Comparison of ENCODE assay signal across 22 mouse cellular contexts in genomic region chr9:69376982-69377653, GRCm38 (mm10). TPM values are rescaled to one million over a fixed set of nuclear protein-coding genes. Genes with fewer than 3 reads are reported as not detected.
DNase-seq lines count a peak whose midpoint lies in the region; ATAC-seq and TF ChIP-seq lines count a peak whose summit lies in the region.
"Had no signal": no experiment of that assay in that cellular context is flagged by ENCODE, and none has a peak within 500 bp of the region (broad histone marks: within the 10 kb centered on the region; RNA-seq: fewer than 3 reads in every experiment).

No protein-coding gene starts in this region.

- H3K27me3 ChIP-seq in kidney, postnatal 0 days (ENCODE audit: insufficient read depth, low read length) = no peaks in the 10 kb centered on the region
- H3K27me3 ChIP-seq in kidney, embryonic 16.5 days (ENCODE audit: insufficient read depth, low read length) = no peaks in the 10 kb centered on the region
- no peaks in the 10 kb centered on the region for H3K27me3 ChIP-seq in midbrain, postnatal 0 days (ENCODE audit: insufficient read depth, low read length)
- H3K27me3 ChIP-seq in midbrain, embryonic 14.5 days (ENCODE audit: control insufficient read depth, insufficient read depth, low read length) = no peaks in the 10 kb centered on the region
- no peaks in the 10 kb centered on the region for H3K27me3 ChIP-seq in splenic B cell, adult 2 months (ENCODE audit: control insufficient read depth, insufficient read depth, low read length, poor library complexity, severe bottlenecking)
- H3K27me3 ChIP-seq: embryonic facial prominence, embryonic 13.5 days; liver, embryonic 15.5 days; midbrain, embryonic 12.5 days; neural tube, embryonic 15.5 days had no signal

- peak; percentile 38; the same call in 1 of the 2 replicates for TF ChIP-seq CTCF in kidney, postnatal 0 days (IDR thresholded peaks at IDR 0.05; ENCODE audit: low read depth)
- TF ChIP-seq CTCF in midbrain, postnatal 0 days (IDR thresholded peaks at IDR 0.05) = peak; percentile 40

- no peak overlapping the region for H3K4me3 ChIP-seq in kidney, postnatal 0 days (replicated peaks; ENCODE audit: low read depth, low read length)
- no peak overlapping the region for H3K4me3 ChIP-seq in kidney, embryonic 16.5 days (ENCODE audit: low read length)
- H3K4me3 ChIP-seq in midbrain, postnatal 0 days (ENCODE audit: low read depth, low read length) = no peak overlapping the region
- H3K4me3 ChIP-seq in midbrain, embryonic 14.5 days (replicated peaks; ENCODE audit: low read depth, low read length) = no peak overlapping the region
- H3K4me3 ChIP-seq: embryonic facial prominence, embryonic 13.5 days; liver, embryonic 15.5 days; midbrain, embryonic 12.5 days; myocyte; neural tube, embryonic 15.5 days had no signal

- 78% methylated on average over 4 of the region's 4 CpGs for WGBS in kidney, postnatal 0 days
- WGBS in kidney, embryonic 16.5 days = 81% methylated on average over 4 of the region's 4 CpGs
- WGBS in midbrain, postnatal 0 days = 91% methylated on average over 4 of the region's 4 CpGs
- WGBS in midbrain, embryonic 14.5 days = 90% methylated on average over 4 of the region's 4 CpGs

- ATAC-seq in kidney, postnatal 0 days (replicated peaks; ENCODE audit: low FRiP score, low read depth) = no peak
- no peak for ATAC-seq in kidney, embryonic 16.5 days (ENCODE audit: low FRiP score, low TSS enrichment)
- no peak for ATAC-seq in midbrain, postnatal 0 days (ENCODE audit: low FRiP score)
- ATAC-seq in midbrain, embryonic 14.5 days (ENCODE audit: low FRiP score, low TSS enrichment) = no peak
- ATAC-seq in cerebellum, adult (ENCODE audit: insufficient number of reproducible peaks, low FRiP score, low TSS enrichment) = no peak

- H3K36me3 ChIP-seq in kidney, postnatal 0 days (ENCODE audit: insufficient read depth, low read length) = peaks cover 27% of the 10 kb centered on the region
- peaks cover 26% of the 10 kb centered on the region for H3K36me3 ChIP-seq in kidney, embryonic 16.5 days (ENCODE audit: insufficient read depth, low read length)
- H3K36me3 ChIP-seq in midbrain, postnatal 0 days (ENCODE audit: insufficient read depth, low read length) = peaks cover 32% of the 10 kb centered on the region
- peaks cover 14% of the 10 kb centered on the region; the same call in 1 of the 2 replicates for H3K36me3 ChIP-seq in midbrain, embryonic 14.5 days (ENCODE audit: control insufficient read depth, insufficient read depth, low read length)
- no peaks in the 10 kb centered on the region for H3K36me3 ChIP-seq in splenic B cell, adult 2 months (ENCODE audit: control insufficient read depth, insufficient read depth, low read length, poor library complexity, severe bottlenecking)
- H3K36me3 ChIP-seq: liver, embryonic 15.5 days; midbrain, embryonic 12.5 days had no signal

- H3K4me1 ChIP-seq in kidney, postnatal 0 days (replicated peaks; ENCODE audit: insufficient read depth, low read length) = no peaks in the 10 kb centered on the region
- H3K4me1 ChIP-seq in kidney, embryonic 16.5 days (ENCODE audit: insufficient read depth, low read length) = no peaks in the 10 kb centered on the region
- H3K4me1 ChIP-seq in midbrain, postnatal 0 days (ENCODE audit: insufficient read depth, low read length) = no peaks in the 10 kb centered on the region
- peaks cover 7% of the 10 kb centered on the region; the same call in 1 of the 2 replicates for H3K4me1 ChIP-seq in midbrain, embryonic 14.5 days (ENCODE audit: control insufficient read depth, insufficient read depth, low read length)
- H3K4me1 ChIP-seq: liver, embryonic 15.5 days; neural tube, embryonic 15.5 days had no signal

- no peak overlapping the region for H3K9ac ChIP-seq in kidney, postnatal 0 days (ENCODE audit: low read depth, low read length)
- H3K9ac ChIP-seq in kidney, embryonic 16.5 days (replicated peaks; ENCODE audit: low read length) = no peak overlapping the region
- no peak overlapping the region for H3K9ac ChIP-seq in midbrain, postnatal 0 days (replicated peaks; ENCODE audit: low read length, poor library complexity, severe bottlenecking)
- H3K9ac ChIP-seq in midbrain, embryonic 14.5 days (replicated peaks; ENCODE audit: low read length) = no peak overlapping the region
- H3K9ac ChIP-seq: embryonic facial prominence, embryonic 13.5 days; hindbrain, embryonic 14.5 days; liver, embryonic 15.5 days; midbrain, embryonic 12.5 days; neural tube, embryonic 15.5 days had no signal

- no peaks in the 10 kb centered on the region for H3K9me3 ChIP-seq in kidney, postnatal 0 days (replicated peaks; ENCODE audit: low read length)
- no peaks in the 10 kb centered on the region for H3K9me3 ChIP-seq in kidney, embryonic 16.5 days (ENCODE audit: low read length)
- no peaks in the 10 kb centered on the region for H3K9me3 ChIP-seq in midbrain, postnatal 0 days (ENCODE audit: low read length)
- H3K9me3 ChIP-seq in midbrain, embryonic 14.5 days (ENCODE audit: control insufficient read depth, low read length) = no peaks in the 10 kb centered on the region
- H3K9me3 ChIP-seq: embryonic facial prominence, embryonic 13.5 days; liver, embryonic 15.5 days; midbrain, embryonic 12.5 days; neural tube, embryonic 15.5 days had no signal

- peak; percentile 19 for DNase-seq in embryo, embryonic 11 days
- DNase-seq in embryo, embryonic 10.5 days (ENCODE audit: low spot score) = no peak
- no peak for DNase-seq in kidney, postnatal 0 days (ENCODE audit: low spot score)
- no peak for DNase-seq in midbrain, postnatal 0 days (ENCODE audit: low spot score)
- DNase-seq in midbrain, embryonic 14.5 days = no peak
- peak; percentile 57 for DNase-seq in splenic B cell, adult 2 months (ENCODE audit: low read depth, low spot score)
- DNase-seq: adrenal gland, adult 2 months; cerebellum, adult 11-12 months; gastrocnemius, postnatal 10 days; heart, postnatal 14 days; kidney, adult 8-10 months; kidney, postnatal 4 days; lung, postnatal 4 days; spleen, adult 18-20 months had no signal

- no peak overlapping the region for H3K27ac ChIP-seq in kidney, postnatal 0 days
- H3K27ac ChIP-seq in kidney, embryonic 16.5 days (ENCODE audit: low read length) = no peak overlapping the region
- H3K27ac ChIP-seq in midbrain, postnatal 0 days (ENCODE audit: low read depth, low read length) = no peak overlapping the region
- no peak overlapping the region for H3K27ac ChIP-seq in midbrain, embryonic 14.5 days (replicated peaks; ENCODE audit: low read depth, low read length)
- H3K27ac ChIP-seq: embryonic facial prominence, embryonic 13.5 days; hindbrain, embryonic 14.5 days; liver, embryonic 15.5 days; midbrain, embryonic 12.5 days; neural tube, embryonic 15.5 days had no signal

- H3K4me2 ChIP-seq in kidney, postnatal 0 days (ENCODE audit: low read length) = no peak overlapping the region
- H3K4me2 ChIP-seq in kidney, embryonic 16.5 days (replicated peaks; ENCODE audit: low read depth, low read length) = no peak overlapping the region
- no peak overlapping the region for H3K4me2 ChIP-seq in midbrain, postnatal 0 days (ENCODE audit: low read depth, low read length, poor library complexity, severe bottlenecking)
- no peak overlapping the region for H3K4me2 ChIP-seq in midbrain, embryonic 14.5 days (ENCODE audit: low read length)
- H3K4me2 ChIP-seq: embryonic facial prominence, embryonic 13.5 days; hindbrain, embryonic 14.5 days; liver, embryonic 15.5 days; midbrain, embryonic 12.5 days; neural tube, embryonic 15.5 days had no signal

RNA-seq across cellular contexts. Expression of gene Ice2, which starts 20.6 kb away (rescaled TPM):
- 13.6 and 13.8 TPM in 2 replicates for polyA plus RNA-seq in kidney, postnatal 0 days (2015; fragmentation: Nextera tagmentation; extraction: Ambion mirVana)
- 21.0 and 22.1 TPM in 2 replicates for polyA plus RNA-seq in kidney, embryonic 16.5 days (2015; fragmentation: Nextera tagmentation; extraction: Ambion mirVana)
- total RNA-seq in midbrain, postnatal 0 days (2014; rRNA removed) = 7.3 and 8.9 TPM in 2 replicates
- polyA plus RNA-seq in midbrain, postnatal 0 days (2015; fragmentation: Nextera tagmentation; extraction: Ambion mirVana) = 4.9 and 5.0 TPM in 2 replicates
- 10.4 and 12.8 TPM in 2 replicates for polyA plus RNA-seq in midbrain, embryonic 14.5 days (2014; fragmentation: Nextera tagmentation; extraction: Ambion mirVana)

Comparison
In these comparisons a context has a peak if more than half of its experiments do, and no peak if none do; other contexts are left out.
1. DNase-seq: peak in embryo, embryonic 11 days (single experiment) and splenic B cell, adult 2 months (single experiment); none in embryo, embryonic 10.5 days (single experiment), kidney, postnatal 0 days (single experiment), midbrain, postnatal 0 days (single experiment) and midbrain, embryonic 14.5 days (single experiment).